ENCODE assay signal across 9 mouse cellular contexts in genomic region chr11:60306834-60307233, GRCm38 (mm10). TPM values are rescaled to one million over a fixed set of nuclear protein-coding genes. Genes with fewer than 3 reads are reported as not detected.
A peak's percentile ranks its signal among the peaks of the same experiment; 100 is the strongest.
DNase-seq lines count a peak whose midpoint lies in the region; ATAC-seq and TF ChIP-seq lines count a peak whose summit lies in the region.
"Had no signal": no experiment of that assay in that cellular context is flagged by ENCODE, and none has a peak within 500 bp of the region (broad histone marks: within the 10 kb centered on the region; RNA-seq: fewer than 3 reads in every experiment).

No protein-coding gene starts in this region.

- no peak for TF ChIP-seq EP300 in liver, embryonic 14.5 days (IDR thresholded peaks at IDR 0.05; ENCODE audit: low read depth)

- H3K9me3 ChIP-seq in liver, embryonic 11.5 days (ENCODE audit: control insufficient read depth, low read length), result no peaks in the 10 kb centered on the region; the same call in 1 of the 2 replicates
- H3K9me3 ChIP-seq in embryonic facial prominence, embryonic 11.5 days (replicated peaks; ENCODE audit: control insufficient read depth, low read length), result no peaks in the 10 kb centered on the region
- no peaks in the 10 kb centered on the region; the same call in 1 of the 2 replicates for H3K9me3 ChIP-seq in liver, embryonic 14.5 days (ENCODE audit: control insufficient read depth, low read length)
- H3K9me3 ChIP-seq: heart, embryonic 15.5 days had no signal

- H3K4me1 ChIP-seq in liver, embryonic 11.5 days (replicated peaks; ENCODE audit: control insufficient read depth, insufficient read depth, low read length), result peaks cover 20% of the 10 kb centered on the region
- H3K4me1 ChIP-seq in embryonic facial prominence, embryonic 11.5 days (ENCODE audit: control insufficient read depth, insufficient read depth, low read length), result peaks cover 9% of the 10 kb centered on the region
- peaks cover 24 to 35% of the 10 kb centered on the region in 2 experiments for H3K4me1 ChIP-seq in liver, embryonic 14.5 days (replicated peaks; ENCODE audit: control insufficient read depth in 2 of 2, insufficient read depth in 2 of 2, low read length in 1 of 2)

- H3K4me3 ChIP-seq in liver, embryonic 11.5 days (ENCODE audit: low read depth, low read length), result no peak overlapping the region
- no peak overlapping the region for H3K4me3 ChIP-seq in embryonic facial prominence, embryonic 11.5 days (ENCODE audit: low read depth, low read length)
- no peak overlapping the region for H3K4me3 ChIP-seq in liver, embryonic 14.5 days (ENCODE audit: insufficient read depth in 1 of 2, low read depth in 2 of 2, low read length in 2 of 2)
- H3K4me3 ChIP-seq: heart, embryonic 15.5 days had no signal

- WGBS in liver, embryonic 11.5 days, result 62% methylated on average over 4 of the region's 4 CpGs
- 60% methylated on average over 4 of the region's 4 CpGs for WGBS in embryonic facial prominence, embryonic 11.5 days
- 61% methylated on average over 4 of the region's 4 CpGs for WGBS in liver, embryonic 14.5 days (ENCODE audit: insufficient replicate concordance)

- H3K4me2 ChIP-seq in liver, embryonic 11.5 days, result no peak overlapping the region
- H3K4me2 ChIP-seq in embryonic facial prominence, embryonic 11.5 days (ENCODE audit: low read depth, low read length), result no peak overlapping the region
- H3K4me2 ChIP-seq in liver, embryonic 14.5 days (ENCODE audit: low read depth), result no peak overlapping the region
- H3K4me2 ChIP-seq: heart, embryonic 15.5 days had no signal

- DNase-seq in cerebellum, adult 18-20 months, result peak; percentile 45 to 46
- DNase-seq in cerebellum, adult 9-10 months, result no peak
- peak; percentile 68 for DNase-seq in liver
- DNase-seq in liver, embryonic 11.5 days (ENCODE audit: low spot score), result no peak
- peak; percentile 66 for DNase-seq in embryonic facial prominence, embryonic 11.5 days (ENCODE audit: low spot score)
- no peak for DNase-seq in liver, embryonic 14.5 days (ENCODE audit: low read depth in 3 of 3, low spot score in 3 of 3)
- peak; percentile 21 to 64 for DNase-seq in spleen, adult 18-20 months
- no peak for DNase-seq in urinary bladder, postnatal 10 days (ENCODE audit: low spot score)

- ATAC-seq in liver, embryonic 11.5 days (replicated peaks; ENCODE audit: low FRiP score), result no peak
- no peak for ATAC-seq in embryonic facial prominence, embryonic 11.5 days (replicated peaks; ENCODE audit: insufficient number of reproducible peaks, low FRiP score, low TSS enrichment, low read depth)
- ATAC-seq in liver, embryonic 14.5 days (ENCODE audit: insufficient read depth), result no peak

- no peaks in the 10 kb centered on the region for H3K36me3 ChIP-seq in liver, embryonic 11.5 days (ENCODE audit: control insufficient read depth, insufficient read depth, low read length)
- no peaks in the 10 kb centered on the region for H3K36me3 ChIP-seq in embryonic facial prominence, embryonic 11.5 days (replicated peaks; ENCODE audit: control insufficient read depth, insufficient read depth, low read depth, low read length)
- no peaks in the 10 kb centered on the region for H3K36me3 ChIP-seq in liver, embryonic 14.5 days (replicated peaks; ENCODE audit: control insufficient read depth, insufficient read depth, low read depth)
- H3K36me3 ChIP-seq: heart, embryonic 15.5 days had no signal

- peak; percentile 79 for TF ChIP-seq CTCF in liver, embryonic 14.5 days (IDR thresholded peaks at IDR 0.05; ENCODE audit: low read depth)

- no peak overlapping the region for H3K27ac ChIP-seq in liver, embryonic 11.5 days (ENCODE audit: low read depth, low read length)
- H3K27ac ChIP-seq in embryonic facial prominence, embryonic 11.5 days (replicated peaks; ENCODE audit: low read depth, low read length), result no peak overlapping the region
- H3K27ac ChIP-seq in liver, embryonic 14.5 days, result no peak overlapping the region
- H3K27ac ChIP-seq: heart, embryonic 15.5 days had no signal

- H3K9ac ChIP-seq in liver, embryonic 11.5 days (ENCODE audit: low read depth, low read length), result no peak overlapping the region
- H3K9ac ChIP-seq in embryonic facial prominence, embryonic 11.5 days (replicated peaks; ENCODE audit: low read length), result no peak overlapping the region
- H3K9ac ChIP-seq in liver, embryonic 14.5 days (replicated peaks), result no peak overlapping the region
- H3K9ac ChIP-seq: heart, embryonic 15.5 days had no signal

- no peaks in the 10 kb centered on the region for H3K27me3 ChIP-seq in liver, embryonic 11.5 days (replicated peaks; ENCODE audit: control insufficient read depth, insufficient read depth, low read length)
- H3K27me3 ChIP-seq in embryonic facial prominence, embryonic 11.5 days (ENCODE audit: control insufficient read depth, insufficient read depth, low read length), result no peaks in the 10 kb centered on the region
- no peaks in the 10 kb centered on the region for H3K27me3 ChIP-seq in liver, embryonic 14.5 days (ENCODE audit: control insufficient read depth, insufficient read depth, low read length)
- H3K27me3 ChIP-seq: heart, embryonic 15.5 days had no signal

RNA-seq across cellular contexts. Expression of gene Tom1l2, which starts 45.9 kb away (rescaled TPM):
- polyA plus RNA-seq in liver, embryonic 11.5 days (2014; fragmentation: Nextera tagmentation; extraction: Ambion mirVana), result 12.6 and 12.8 TPM in 2 replicates
- 9.0 and 11.5 TPM in 2 replicates for polyA plus RNA-seq in embryonic facial prominence, embryonic 11.5 days (2014; fragmentation: Nextera tagmentation; extraction: Ambion mirVana)
- polyA plus RNA-seq in liver, embryonic 14.5 days (2012; rRNA removed), result 4.9 and 5.0 TPM in 2 replicates
- 2.4 and 3.1 TPM in 2 replicates for polyA plus RNA-seq in liver, embryonic 14.5 days (2014; fragmentation: Nextera tagmentation; extraction: Ambion mirVana)

RNA-seq across cellular contexts. Expression of gene Drc3, which starts 46.3 kb away (rescaled TPM):
- polyA plus RNA-seq in liver, embryonic 11.5 days (2014; fragmentation: Nextera tagmentation; extraction: Ambion mirVana), result 1.3 and 1.6 TPM in 2 replicates
- polyA plus RNA-seq in embryonic facial prominence, embryonic 11.5 days (2014; fragmentation: Nextera tagmentation; extraction: Ambion mirVana), result 1.3 and 2.2 TPM in 2 replicates
- 0.34 and 0.39 TPM in 2 replicates for polyA plus RNA-seq in liver, embryonic 14.5 days (2012; rRNA removed)
- 0.14 and 0.20 TPM in 2 replicates for polyA plus RNA-seq in liver, embryonic 14.5 days (2014; fragmentation: Nextera tagmentation; extraction: Ambion mirVana)

Comparison
In these comparisons a context has a peak if more than half of its experiments do, and no peak if none do; other contexts are left out.
1. DNase-seq: peak in cerebellum, adult 18-20 months (2 of 2), liver (single experiment), embryonic facial prominence, embryonic 11.5 days (single experiment) and spleen, adult 18-20 months (2 of 2); none in cerebellum, adult 9-10 months (single experiment), liver, embryonic 11.5 days (single experiment), liver, embryonic 14.5 days (0 of 3) and urinary bladder, postnatal 10 days (single experiment).